Mouse (Mus musculus): ENCODE measurements around the gene Atxn7l1.
A peak's percentile ranks its signal among the peaks of the same experiment; 100 is the strongest.

Gene Atxn7l1

GRCm38 (mm10) chr12:33277427-33277826, 129.9 kb downstream of the Atxn7l1 start:
- DNase-seq (ENCODE audit: low spot score): no peak

DNA sequence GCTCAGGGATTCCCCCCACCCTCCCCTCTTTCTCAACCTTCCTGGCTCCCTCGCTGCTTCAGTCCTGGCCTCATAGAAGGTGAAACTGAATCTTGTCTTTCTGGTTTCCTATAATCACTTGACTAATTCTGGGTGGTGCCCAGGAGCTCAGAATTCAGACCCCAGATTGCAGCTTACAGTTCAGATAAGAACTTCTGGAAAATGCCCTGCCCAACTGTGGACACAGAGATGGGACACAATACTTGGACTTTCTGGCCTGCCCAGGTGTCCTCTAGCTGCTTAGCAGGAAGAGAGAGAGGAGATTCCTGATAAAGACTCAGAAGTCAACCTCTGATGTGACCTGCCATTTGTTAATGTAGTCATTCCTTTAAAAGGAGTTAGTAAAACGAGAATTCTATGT, 131.7 kb downstream of the Atxn7l1 start:
- no peak for DNase-seq (ENCODE audit: low spot score)

DNA sequence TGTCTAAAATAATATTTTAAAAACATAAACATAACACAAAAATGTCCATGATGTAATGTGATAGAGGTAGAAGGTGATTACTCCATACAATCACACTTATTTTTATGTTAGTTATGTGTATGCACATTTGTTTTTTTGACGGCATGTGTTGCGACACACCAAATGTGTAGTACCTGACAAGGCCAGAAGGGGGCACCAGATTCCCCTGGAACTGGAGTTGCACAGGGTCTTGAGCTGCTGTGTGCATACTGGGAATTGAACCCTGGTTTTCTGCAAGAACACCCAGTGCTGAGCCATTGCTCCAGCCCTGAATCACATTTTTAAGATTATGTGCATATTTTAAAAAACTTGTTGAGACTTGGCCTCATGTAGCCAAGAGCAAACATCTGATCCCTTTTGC, 133.3 kb downstream of the Atxn7l1 start:
- peak; percentile 64 for DNase-seq (ENCODE audit: low spot score)

- no peak for DNase-seq (ENCODE audit: low spot score)
These were observed 136.9 kb downstream of the Atxn7l1 start for GRCm38 (mm10) chr12:33284344-33284936.

DNA sequence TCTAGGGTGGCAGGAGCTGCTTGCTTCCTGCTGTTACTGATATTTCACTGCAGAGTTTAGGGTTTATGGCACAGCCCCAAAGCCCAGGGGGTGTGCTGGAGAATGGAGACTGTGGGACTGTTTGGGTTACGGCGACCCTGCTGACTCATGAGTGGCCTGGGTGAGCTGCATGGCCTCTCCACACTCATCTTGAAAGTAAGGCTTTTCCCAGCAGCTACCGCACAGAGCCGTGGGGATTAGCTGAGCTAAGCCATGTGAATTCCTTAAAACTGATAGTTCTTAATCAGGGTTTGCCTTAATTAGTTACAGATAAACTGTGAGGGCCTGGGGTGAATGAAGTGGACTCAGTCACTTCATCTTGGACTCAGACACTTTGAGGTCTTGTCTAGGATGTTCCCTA, 137.9 kb downstream of the Atxn7l1 start:
- no peak for DNase-seq (ENCODE audit: low spot score)

GRCm38 (mm10) chr12:33285933-33286649, 138.6 kb downstream of the Atxn7l1 start:
- no peak for DNase-seq (ENCODE audit: low spot score)

GRCm38 (mm10) chr12:33287686-33288085, 140.2 kb downstream of the Atxn7l1 start:
- DNase-seq (ENCODE audit: low spot score): no peak

DNA sequence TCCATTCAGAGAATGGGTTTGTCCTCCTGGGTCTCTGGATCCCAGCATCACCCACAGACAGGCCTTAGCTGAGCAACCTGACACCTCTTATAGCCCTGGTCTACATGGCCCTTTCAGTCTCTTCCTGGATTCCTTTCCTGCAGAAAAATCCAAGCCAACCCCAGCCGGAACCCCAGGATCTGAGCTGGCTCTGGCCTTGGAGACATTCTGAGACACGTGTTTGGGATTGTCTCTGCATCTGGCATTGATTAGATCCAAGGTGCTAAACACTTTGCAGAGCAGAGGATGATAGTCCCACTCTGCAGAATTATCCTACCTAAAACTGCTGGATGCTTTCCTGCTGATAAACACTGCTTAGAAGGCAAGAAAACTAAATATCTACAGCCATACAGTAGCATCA, 141.3 kb downstream of the Atxn7l1 start:
- DNase-seq (ENCODE audit: low spot score): no peak

DNA sequence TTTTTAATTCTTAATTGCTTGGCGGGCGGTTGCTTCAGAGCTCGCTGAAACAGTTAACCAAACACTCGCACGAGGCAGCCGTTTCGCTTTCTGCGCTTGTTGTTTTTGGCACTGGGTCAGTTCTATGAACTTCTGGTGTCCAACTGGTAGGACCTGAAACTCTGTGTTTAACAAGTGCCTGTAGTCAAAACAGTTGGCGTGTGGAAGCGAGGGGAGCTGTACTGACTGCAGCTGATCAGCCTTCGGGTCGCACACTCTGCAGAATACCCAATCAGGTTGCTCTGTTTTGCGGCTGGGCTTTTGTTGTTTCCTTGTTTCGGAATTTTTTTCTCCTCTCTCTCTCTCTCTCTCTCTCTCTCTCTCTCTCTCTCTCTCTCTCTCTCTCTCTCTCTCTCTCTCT, 154.6 kb downstream of the Atxn7l1 start:
- peak; percentile 83 for DNase-seq (ENCODE audit: low spot score)

GRCm38 (mm10) chr12:33302523-33303383, 155.3 kb downstream of the Atxn7l1 start:
- peak; percentile 88 for DNase-seq (ENCODE audit: low spot score)

GRCm38 (mm10) chr12:33303384-33303770, 155.9 kb downstream of the Atxn7l1 start:
- DNase-seq (ENCODE audit: low spot score): no peak

DNA sequence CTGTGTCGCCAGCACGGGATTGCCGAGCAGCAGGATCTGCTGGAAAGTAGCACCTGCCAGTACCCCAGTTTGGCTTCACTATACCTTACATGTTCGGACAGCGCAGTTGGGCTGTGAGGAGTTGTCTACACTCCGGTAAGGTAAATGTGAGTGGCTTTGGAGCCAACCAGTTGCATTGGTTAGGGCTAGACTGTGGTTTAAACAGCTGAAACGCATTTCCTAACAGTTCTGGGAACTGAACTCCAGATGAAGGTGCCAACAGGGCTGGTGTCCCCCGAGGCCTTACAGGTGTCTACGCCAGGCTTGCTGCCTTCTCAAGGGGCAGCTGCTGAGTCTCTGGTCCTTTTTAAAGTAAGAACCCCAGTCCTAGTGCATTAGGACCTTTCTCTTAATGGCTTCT, 157.6 kb downstream of the Atxn7l1 start:
- no peak for DNase-seq (ENCODE audit: low spot score)

GRCm38 (mm10) chr12:33306476-33306875, 159.0 kb downstream of the Atxn7l1 start:
- no peak for DNase-seq (ENCODE audit: low spot score)

- DNase-seq (ENCODE audit: low spot score): no peak
These were observed 161.2 kb downstream of the Atxn7l1 start for GRCm38 (mm10) chr12:33308668-33309067.

DNA sequence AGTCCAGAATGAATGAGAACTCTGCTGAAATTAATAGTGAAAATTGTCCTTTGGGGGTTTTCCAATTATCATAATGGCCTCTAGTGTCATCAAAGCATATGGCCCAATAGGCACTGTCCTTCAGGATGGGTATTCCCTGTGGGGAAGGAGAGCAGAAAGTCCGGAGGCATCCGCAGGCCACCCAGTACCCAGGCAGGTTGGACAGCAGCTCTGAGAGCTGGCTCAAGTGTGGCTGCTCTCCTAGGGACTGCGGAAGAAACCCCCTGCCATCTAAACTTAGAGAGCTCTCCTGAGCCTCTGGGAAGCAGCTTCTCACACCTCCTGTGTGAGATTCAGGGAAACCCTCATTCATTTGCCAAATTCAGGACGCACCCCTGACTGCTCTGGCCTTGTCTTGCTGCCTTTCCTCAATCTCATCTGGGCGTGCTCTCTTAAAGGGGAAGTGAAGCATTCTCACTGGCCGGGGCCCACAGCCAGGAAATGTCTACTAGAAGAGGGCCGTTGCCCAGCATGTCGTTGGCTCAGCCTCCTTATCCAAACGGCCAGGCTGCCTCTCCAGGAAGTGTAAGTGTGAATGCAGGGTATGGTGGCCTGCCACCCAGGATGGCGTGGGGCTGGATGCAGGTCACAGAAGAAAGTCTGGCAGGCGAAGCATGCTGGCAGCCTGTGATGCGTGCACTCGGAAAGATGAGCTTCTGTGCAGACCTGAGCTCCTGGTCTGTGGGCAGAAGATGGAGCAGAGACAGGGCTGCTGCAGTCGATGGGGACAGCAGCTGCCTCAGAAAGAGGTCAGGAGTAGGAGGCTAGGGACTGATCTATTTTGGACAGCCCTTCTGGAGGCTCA, 166.6 kb downstream of the Atxn7l1 start:
- peak; percentile 64 for DNase-seq (ENCODE audit: low spot score)

DNA sequence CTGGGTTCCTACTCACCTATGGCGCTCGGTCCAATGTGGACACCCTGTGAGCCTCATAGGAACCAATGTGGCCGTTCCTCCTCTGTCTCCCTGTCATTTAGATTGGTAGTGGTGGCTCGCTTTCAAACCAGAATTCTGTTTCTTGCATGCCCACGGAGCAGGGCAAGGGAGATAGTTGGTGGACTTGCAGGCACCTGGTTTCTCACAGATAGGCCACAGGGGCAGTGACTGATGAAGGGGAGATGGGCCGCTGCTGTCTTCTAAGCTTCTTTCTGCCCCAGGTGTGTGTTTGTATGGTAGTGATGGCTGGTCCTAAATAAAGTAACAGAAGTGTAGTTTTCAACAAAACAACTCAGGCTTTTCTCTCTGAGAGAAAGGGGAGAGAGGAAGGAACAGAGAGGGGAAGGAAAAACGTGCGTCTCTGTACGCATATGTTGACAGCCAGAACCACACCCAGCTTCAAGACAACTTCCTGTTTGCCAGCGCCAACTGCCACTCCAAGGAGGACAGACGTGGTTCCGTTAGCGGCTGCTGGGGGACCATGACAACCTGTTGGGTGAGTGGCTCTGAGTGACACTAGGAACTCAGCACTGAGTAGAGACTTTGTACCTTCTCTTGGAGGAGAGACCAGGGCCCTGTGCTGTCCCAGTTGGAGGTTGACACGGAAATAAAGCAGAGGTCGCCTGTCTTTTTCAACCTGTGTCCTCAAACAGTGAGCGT, 167.6 kb downstream of the Atxn7l1 start:
- peak; percentile 94 for DNase-seq (ENCODE audit: low spot score)

GRCm38 (mm10) chr12:33315804-33316203, 168.3 kb downstream of the Atxn7l1 start:
- DNase-seq (ENCODE audit: low spot score): peak; percentile 58

- no peak for DNase-seq (ENCODE audit: low spot score)
These were observed 170.5 kb downstream of the Atxn7l1 start for GRCm38 (mm10) chr12:33317792-33318530.

- DNase-seq (ENCODE audit: low spot score): no peak
These were observed 175.1 kb downstream of the Atxn7l1 start for GRCm38 (mm10) chr12:33322547-33322946.

DNA sequence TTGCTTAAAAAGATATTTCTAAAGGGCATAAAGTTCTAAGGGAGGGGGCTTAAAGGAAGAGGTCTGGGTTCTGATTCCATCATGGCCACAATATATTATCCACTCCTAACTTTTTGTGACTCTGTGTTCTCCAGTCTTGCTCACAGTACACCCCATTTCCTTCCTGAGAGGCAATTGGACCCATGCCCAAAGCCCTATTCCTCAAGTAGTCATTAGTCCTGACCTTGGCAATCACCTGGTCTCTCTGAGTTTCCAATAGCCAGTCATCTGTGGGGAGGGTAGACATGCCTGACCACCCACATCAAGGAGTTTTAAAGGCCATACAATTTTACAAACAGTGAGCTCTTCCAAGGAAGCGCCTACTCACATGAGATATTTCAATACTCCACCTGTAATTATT, 176.3 kb downstream of the Atxn7l1 start:
- DNase-seq (ENCODE audit: low spot score): no peak

GRCm38 (mm10) chr12:33325424-33325823, 177.9 kb downstream of the Atxn7l1 start:
- DNase-seq (ENCODE audit: low spot score): no peak
